Mouse (Mus musculus) hindbrain, embryonic 16.5 days (tissue): ENCODE measurements around the gene Hmga2. TPM values are rescaled to one million over a fixed set of nuclear protein-coding genes. Genes with fewer than 3 reads are reported as not detected.

Experiments used
- ATAC-seq: fragments of 200-750 bp; cut with Nextera tagmentation; 2 replicates; pipeline ENCODE4 v1.8.0; 2017; ENCODE audit warnings: moderate TSS enrichment, moderate library complexity
- H3K27ac ChIP-seq: fragments of 300-500 bp; sonication (generic); 2 replicates; pipeline ENCODE4 v1.5.1; 2014; ENCODE audit warnings: low read depth, mild to moderate bottlenecking, control low read depth, low read length, moderate library complexity
- H3K27me3 ChIP-seq: fragments of 300-500 bp; sonication (generic); replicated peaks from 2 replicates; pipeline ENCODE4 v1.6.1; 2014; ENCODE audit warnings: low read length; ENCODE audit not compliant: control insufficient read depth, insufficient read depth
- H3K36me3 ChIP-seq: fragments of 300-500 bp; sonication (generic); 2 replicates; pipeline ENCODE4 v1.6.1; 2014; ENCODE audit warnings: mild to moderate bottlenecking, low read length, moderate library complexity, mixed read lengths; ENCODE audit not compliant: control insufficient read depth, insufficient read depth
- H3K4me1 ChIP-seq: fragments of 300-500 bp; sonication (generic); 2 replicates; pipeline ENCODE4 v1.6.1; 2014; ENCODE audit warnings: low read depth, low read length; ENCODE audit not compliant: control insufficient read depth, insufficient read depth
- H3K4me2 ChIP-seq: fragments of 300-500 bp; sonication (generic); 2 replicates; pipeline ENCODE4 v1.6.1; 2014; ENCODE audit warnings: mild to moderate bottlenecking, low read length, control low read depth, moderate library complexity
- H3K4me3 ChIP-seq: fragments of 300-500 bp; sonication (generic); 2 replicates; pipeline ENCODE4 v1.5.1; 2014; ENCODE audit warnings: mild to moderate bottlenecking, low read length, control low read depth, moderate library complexity
- H3K9ac ChIP-seq: fragments of 300-500 bp; sonication (generic); 2 replicates; pipeline ENCODE4 v1.6.1; 2014; ENCODE audit warnings: low read depth, mild to moderate bottlenecking, control low read depth, low read length, moderate library complexity
- H3K9me3 ChIP-seq: fragments of 300-500 bp; sonication (generic); 2 replicates; pipeline ENCODE4 v1.6.1; 2014; ENCODE audit warnings: mild to moderate bottlenecking, low read length, moderate library complexity; ENCODE audit not compliant: control insufficient read depth
- WGBS: fragments of 180-500 bp; shearing (Covaris S2); extraction: QIAGEN DNeasy Blood & Tissue Kit; methylation state at CpG from one replicate; pipeline ENCODE4 v1.1.7; 2014; 5-methylcytosine and 5-hydroxymethylcytosine counted together
- polyA plus RNA-seq: library from polyadenylated mRNA; unstranded; fragments of >200 nt; fragmentation: Nextera tagmentation; extraction: Ambion mirVana; gene quantifications from 2 replicates; pipeline ENCODE4 v1.2.1, GENCODE M21; 2015

The Hmga2 gene
- polyA plus RNA-seq, 1 experiment from 2014 or later = 1.6 TPM

DNA sequence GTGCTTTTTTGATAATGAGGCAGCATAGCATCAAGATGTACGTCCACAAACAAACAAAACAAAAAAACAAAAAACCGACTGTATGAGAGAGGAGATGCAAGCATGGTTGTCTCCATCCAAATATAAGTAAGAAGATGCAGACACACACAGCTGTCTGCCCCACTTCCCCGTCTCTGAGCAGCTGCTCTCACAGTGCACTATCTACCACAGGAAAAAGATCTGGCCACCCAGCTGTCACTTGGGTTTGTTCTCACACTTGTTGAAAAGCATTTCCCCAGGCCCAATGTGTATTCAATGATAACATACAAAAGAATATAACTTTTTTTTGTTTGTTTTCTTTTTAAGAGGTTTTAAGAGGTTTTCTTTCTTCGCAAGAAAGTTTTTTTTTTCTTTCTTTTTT lies 65.3 kb downstream of the Hmga2 start:
- no peaks in the 10 kb centered on the region; the same call in 1 of the 2 replicates for H3K4me1 ChIP-seq
- no peaks in the 10 kb centered on the region for H3K9me3 ChIP-seq
- no peak overlapping the region for H3K4me2 ChIP-seq
- WGBS = 66% methylated on average over 4 of the region's 4 CpGs
- no peak overlapping the region for H3K4me3 ChIP-seq
- ATAC-seq = no peak
- H3K27me3 ChIP-seq = no peaks in the 10 kb centered on the region
- H3K36me3 ChIP-seq = no peaks in the 10 kb centered on the region; the same call in 1 of the 2 replicates
- no peak overlapping the region for H3K9ac ChIP-seq
- H3K27ac ChIP-seq = no peak overlapping the region

DNA sequence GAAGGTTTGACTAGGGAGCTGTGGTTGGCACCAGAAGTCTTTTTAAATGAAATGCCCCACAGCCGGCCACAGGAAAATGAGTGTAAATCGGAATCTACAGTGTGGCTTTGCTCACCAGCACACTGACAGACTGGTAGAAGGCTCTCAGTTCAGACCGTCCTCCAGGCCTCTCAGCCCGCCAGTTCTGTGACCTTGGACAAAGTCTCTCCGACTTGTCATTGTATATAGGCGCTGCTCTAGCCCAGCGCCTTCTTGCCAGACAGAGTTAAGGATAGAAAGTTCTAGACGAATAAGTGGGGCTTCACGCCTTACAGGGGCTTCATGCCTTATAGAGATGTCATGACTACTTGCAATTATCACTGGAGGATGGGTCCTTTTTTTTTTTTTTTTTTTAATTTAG lies 67.1 kb downstream of the Hmga2 start:
- Histone ChIP-seq H3K9ac (no peak overlapping the region), H3K9me3 (no peaks in the 10 kb centered on the region), H3K27ac (no peak overlapping the region), H3K4me2 (no peak overlapping the region), H3K27me3 (no peaks in the 10 kb centered on the region), H3K4me1 (no peaks in the 10 kb centered on the region; the same call in 1 of the 2 replicates), H3K36me3 (no peaks in the 10 kb centered on the region; the same call in 1 of the 2 replicates), H3K4me3 (no peak overlapping the region)
- 87% methylated on average over 9 of the region's 9 CpGs for WGBS
- ATAC-seq = no peak

DNA sequence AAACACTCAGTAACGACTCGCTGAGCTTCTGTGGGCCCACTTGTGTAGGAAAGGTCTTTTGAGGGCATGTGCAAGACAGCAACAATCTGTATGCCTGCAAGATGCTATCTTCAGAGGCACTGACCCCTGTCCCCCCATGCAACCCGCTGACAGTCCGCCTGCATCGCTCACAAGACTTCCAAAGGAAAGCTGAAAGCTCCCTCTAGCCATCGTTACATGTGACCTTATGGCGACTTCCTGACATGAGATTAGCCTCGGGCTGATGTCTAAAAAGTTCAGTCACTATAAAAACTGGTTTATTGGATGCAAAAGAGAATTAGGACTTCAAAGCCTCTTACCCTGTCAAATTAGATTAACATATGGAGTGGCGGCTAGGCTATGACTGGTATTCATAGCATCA lies 69.0 kb downstream of the Hmga2 start:
- H3K9ac ChIP-seq = no peak overlapping the region
- no peak overlapping the region for H3K4me2 ChIP-seq
- no peak for ATAC-seq
- no peaks in the 10 kb centered on the region for H3K9me3 ChIP-seq
- no peaks in the 10 kb centered on the region; the same call in none of the 2 replicates for H3K4me1 ChIP-seq
- H3K36me3 ChIP-seq = no peaks in the 10 kb centered on the region
- 45% methylated on average over 9 of the region's 9 CpGs for WGBS
- H3K27me3 ChIP-seq = no peaks in the 10 kb centered on the region
- no peak overlapping the region for H3K27ac ChIP-seq
- H3K4me3 ChIP-seq = no peak overlapping the region

DNA sequence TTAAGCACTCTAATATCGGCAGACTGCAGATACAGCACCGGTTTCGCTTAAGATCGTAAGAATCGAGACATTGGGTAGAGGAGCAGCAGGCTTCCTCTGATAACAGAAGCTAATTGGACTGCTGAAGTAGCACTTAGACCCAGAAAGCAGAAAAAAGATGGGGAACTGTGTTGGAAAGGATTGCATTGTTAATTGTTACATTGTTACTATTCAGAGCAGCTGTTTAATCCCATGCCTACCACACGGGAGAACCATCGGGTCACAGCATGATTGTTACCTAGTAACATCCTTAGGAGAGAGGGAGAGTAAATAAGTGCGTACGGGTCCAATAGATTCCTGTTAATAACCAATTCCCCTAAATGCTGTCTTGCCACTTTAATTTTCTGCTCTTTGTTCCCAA lies 70.2 kb downstream of the Hmga2 start:
- ATAC-seq = no peak
- Histone ChIP-seq H3K9ac (no peak overlapping the region), H3K27ac (no peak overlapping the region), H3K4me2 (no peak overlapping the region), H3K9me3 (no peaks in the 10 kb centered on the region), H3K27me3 (no peaks in the 10 kb centered on the region), H3K4me3 (no peak overlapping the region), H3K36me3 (no peaks in the 10 kb centered on the region), H3K4me1 (peaks cover 2% of the 10 kb centered on the region)
- WGBS = 60% methylated on average over 9 of the region's 9 CpGs

DNA sequence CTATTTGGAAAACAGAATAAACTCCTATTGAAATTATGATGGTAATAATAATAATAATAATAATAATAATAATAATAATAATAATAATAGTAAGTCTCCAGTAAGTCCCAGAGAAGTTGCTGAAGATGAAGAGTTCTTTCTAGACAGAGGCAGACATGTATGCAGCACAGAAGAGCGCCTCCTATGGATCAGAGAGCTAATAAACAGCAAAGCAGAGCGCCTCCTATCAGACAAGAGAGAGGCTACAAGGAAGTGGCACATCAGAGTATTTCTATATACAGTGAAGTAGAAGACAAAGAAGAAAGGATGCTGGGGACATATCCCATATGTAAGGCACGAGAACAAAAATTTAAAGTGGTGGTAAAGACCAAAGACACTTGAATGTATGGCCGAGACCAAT lies 70.9 kb downstream of the Hmga2 start:
- Histone ChIP-seq H3K9ac (no peak overlapping the region), H3K4me2 (no peak overlapping the region), H3K9me3 (no peaks in the 10 kb centered on the region), H3K4me1 (peaks cover 2% of the 10 kb centered on the region), H3K27me3 (no peaks in the 10 kb centered on the region), H3K4me3 (no peak overlapping the region), H3K36me3 (no peaks in the 10 kb centered on the region), H3K27ac (no peak overlapping the region)
- 91% methylated on average over 4 of the region's 4 CpGs for WGBS
- ATAC-seq = no peak

DNA sequence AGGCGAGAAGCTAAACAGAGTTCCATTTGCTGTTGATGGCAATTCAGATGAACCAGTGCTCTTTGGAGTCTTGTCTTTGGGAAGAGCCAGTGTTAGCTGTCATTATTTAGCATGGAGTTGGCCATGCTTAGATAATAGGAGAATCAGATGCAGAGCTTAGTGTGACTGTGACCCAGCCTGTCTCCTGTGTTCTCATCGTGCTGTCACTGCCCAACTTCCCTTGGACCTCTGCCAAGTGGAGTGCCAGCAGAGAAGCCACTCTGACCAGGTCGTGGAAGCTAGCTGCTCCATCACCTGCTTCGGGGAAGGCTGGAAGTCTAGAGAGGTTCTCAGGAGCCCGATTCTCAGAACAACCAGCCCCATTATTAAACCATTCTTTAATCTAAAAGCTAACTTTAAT lies 73.3 kb downstream of the Hmga2 start:
- H3K4me2 ChIP-seq = no peak overlapping the region
- peaks cover 2% of the 10 kb centered on the region for H3K4me1 ChIP-seq
- no peak overlapping the region for H3K27ac ChIP-seq
- no peak overlapping the region for H3K4me3 ChIP-seq
- no peaks in the 10 kb centered on the region for H3K36me3 ChIP-seq
- ATAC-seq = no peak; the same call in 1 of the 2 replicates
- H3K9me3 ChIP-seq = no peaks in the 10 kb centered on the region
- H3K9ac ChIP-seq = no peak overlapping the region
- WGBS = 50% methylated on average over 5 of the region's 5 CpGs
- H3K27me3 ChIP-seq = no peaks in the 10 kb centered on the region

DNA sequence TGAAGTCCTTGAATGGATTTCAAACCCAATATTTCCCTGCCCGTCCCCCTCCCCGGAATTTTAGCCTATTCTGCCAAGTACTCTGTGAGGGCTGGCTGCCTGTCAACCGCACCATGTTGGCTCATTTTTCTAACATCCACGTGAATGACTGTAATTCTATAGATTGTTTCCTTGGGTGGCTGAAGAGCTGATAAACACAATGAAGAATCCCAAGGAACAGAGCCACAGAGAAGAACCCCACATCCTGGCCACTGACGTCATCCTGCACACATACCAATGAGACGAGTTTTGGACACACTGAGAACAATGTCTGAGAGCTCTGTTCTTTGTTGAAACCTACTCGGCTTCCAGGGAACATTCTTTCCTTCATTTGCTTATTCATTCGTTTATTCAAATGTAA lies 74.5 kb downstream of the Hmga2 start:
- H3K27ac ChIP-seq = no peak overlapping the region
- H3K36me3 ChIP-seq = no peaks in the 10 kb centered on the region
- no peak overlapping the region for H3K4me3 ChIP-seq
- H3K27me3 ChIP-seq = no peaks in the 10 kb centered on the region
- no peak for ATAC-seq
- WGBS = 37% methylated on average over 8 of the region's 8 CpGs
- H3K9me3 ChIP-seq = no peaks in the 10 kb centered on the region
- H3K4me1 ChIP-seq = peaks cover 2% of the 10 kb centered on the region
- no peak overlapping the region for H3K4me2 ChIP-seq
- H3K9ac ChIP-seq = no peak overlapping the region

DNA sequence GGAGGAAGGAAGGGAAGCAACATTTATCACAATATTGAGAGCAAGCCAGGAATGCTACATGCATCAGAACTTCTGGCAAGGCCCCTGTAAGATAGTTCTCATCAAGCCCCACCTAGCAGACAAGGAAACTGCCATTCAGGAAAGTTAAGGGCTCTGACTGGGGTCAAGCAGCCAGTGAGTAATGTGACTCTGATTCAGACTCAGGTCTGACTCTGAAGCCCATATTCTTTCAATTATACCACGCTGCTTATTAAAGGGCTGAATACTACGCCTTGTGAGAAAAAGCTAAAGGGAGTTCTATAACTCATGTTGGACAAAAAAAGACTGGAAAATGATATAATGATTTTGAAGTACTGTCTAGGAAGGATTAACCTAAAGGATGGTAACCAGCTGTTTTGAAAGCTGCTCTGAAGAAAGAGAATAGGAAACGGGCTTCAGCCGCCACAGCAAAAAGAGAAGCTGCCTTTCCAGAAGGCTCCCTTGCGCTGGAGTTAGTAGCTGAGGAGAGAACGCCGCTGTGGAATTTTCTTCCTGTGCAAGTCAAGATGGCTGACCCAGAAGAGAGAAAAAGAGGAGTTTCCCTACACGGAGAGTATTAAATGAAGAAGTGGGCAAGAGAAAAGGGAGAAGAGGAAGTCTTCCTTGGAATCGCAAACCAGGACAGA lies 76.3 kb downstream of the Hmga2 start:
- no peaks in the 10 kb centered on the region for H3K9me3 ChIP-seq
- H3K4me3 ChIP-seq = no peak overlapping the region
- no peak overlapping the region for H3K27ac ChIP-seq
- H3K36me3 ChIP-seq = no peaks in the 10 kb centered on the region
- no peaks in the 10 kb centered on the region for H3K27me3 ChIP-seq
- H3K9ac ChIP-seq = no peak overlapping the region
- WGBS = 82% methylated on average over 9 of the region's 9 CpGs
- H3K4me2 ChIP-seq = no peak overlapping the region
- no peak for ATAC-seq
- H3K4me1 ChIP-seq = peaks cover 2% of the 10 kb centered on the region; the same call in 1 of the 2 replicates

DNA sequence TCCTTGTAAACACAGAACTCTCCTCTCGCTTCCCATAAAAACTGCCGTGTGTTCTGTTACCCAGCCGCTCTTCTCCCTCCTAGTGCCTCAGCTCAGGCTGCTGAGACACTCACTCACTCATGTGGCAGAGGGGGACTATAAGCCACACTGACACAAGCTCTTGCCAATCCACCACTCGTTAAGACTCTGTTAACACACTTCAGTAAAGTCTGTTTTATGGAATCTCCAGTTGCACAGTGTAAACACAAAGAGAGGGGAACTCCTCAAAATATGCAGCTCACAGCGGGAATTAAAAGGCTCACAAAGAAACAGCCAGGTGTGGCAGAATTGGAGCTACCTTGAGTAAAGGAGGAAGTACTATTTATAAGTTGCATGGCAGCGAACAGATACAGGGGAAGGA lies 77.5 kb downstream of the Hmga2 start:
- 76% methylated on average over 6 of the region's 6 CpGs for WGBS
- Histone ChIP-seq H3K4me1 (peaks cover 2% of the 10 kb centered on the region; the same call in 1 of the 2 replicates), H3K9ac (no peak overlapping the region), H3K9me3 (no peaks in the 10 kb centered on the region), H3K36me3 (no peaks in the 10 kb centered on the region), H3K4me2 (no peak overlapping the region), H3K27ac (no peak overlapping the region), H3K4me3 (no peak overlapping the region), H3K27me3 (no peaks in the 10 kb centered on the region)
- no peak for ATAC-seq
